Mouse (Mus musculus): Measurements from ENCODE around the gene Leng1. TPM values are rescaled to one million over a fixed set of nuclear protein-coding genes. Genes with fewer than 3 reads are reported as not detected.
A peak's percentile ranks its signal among the peaks of the same experiment; 100 is the strongest.
"Not testable (repeated sequence)": the region's sequence is repeated elsewhere in the genome, so short reads cannot be mapped to it uniquely, and the experiment has no call there.

Leng1 gene
- 15.8 and 17.8 TPM in 2 replicates for polyA plus RNA-seq (2016; fragmentation: Nextera tagmentation; extraction: Ambion mirVana)

GRCm38 (mm10) chr7:3665215-3666114 lies at the start of gene Leng1:
TSS of gene Leng1 (minus strand) at chr7:3665840.
- H3K36me3 ChIP-seq (replicated peaks) = peaks cover 33% of the 10 kb centered on the region
- peak within 1 kb of the TSS; percentile 83 for H3K4me3 ChIP-seq
- peak within 1 kb of the TSS; percentile 88 for H3K27ac ChIP-seq (replicated peaks)
- DNase-seq (ENCODE audit: low spot score) = peak; percentile 93
- H3K4me1 ChIP-seq = peaks cover 36% of the 10 kb centered on the region
- no peaks in the 10 kb centered on the region for H3K27me3 ChIP-seq (replicated peaks; ENCODE audit: low read depth, poor library complexity, severe bottlenecking)
- no peaks in the 10 kb centered on the region for H3K9me3 ChIP-seq
- WGBS = 5% methylated on average over 45 of the region's 45 CpGs

- no peaks in the 10 kb centered on the region for H3K9me3 ChIP-seq
- 71% methylated on average over 1 of the region's 1 CpGs for WGBS
- DNase-seq (ENCODE audit: low spot score) = no peak
- no peaks in the 10 kb centered on the region for H3K4me1 ChIP-seq
- no peak overlapping the region for H3K27ac ChIP-seq (replicated peaks)
- H3K36me3 ChIP-seq (replicated peaks) = 0 out of 2 replicates have a peak, but pooled peaks cover 3% of the 10 kb centered on the region
- H3K4me3 ChIP-seq = no peak overlapping the region
- no peaks in the 10 kb centered on the region for H3K27me3 ChIP-seq (replicated peaks; ENCODE audit: low read depth, poor library complexity, severe bottlenecking)
Measured at GRCm38 (mm10) chr7:3715249-3715648, 49.6 kb upstream of the Leng1 start.

GRCm38 (mm10) chr7:3712264-3712942 lies 46.8 kb upstream of the Leng1 start:
- no peaks in the 10 kb centered on the region for H3K9me3 ChIP-seq
- 45% methylated on average over 5 of the region's 5 CpGs for WGBS
- no peak for DNase-seq (ENCODE audit: low spot score)
- no peak overlapping the region for H3K4me3 ChIP-seq
- no peak overlapping the region for H3K27ac ChIP-seq (replicated peaks)
- H3K36me3 ChIP-seq (replicated peaks) = peaks cover 12% of the 10 kb centered on the region
- no peaks in the 10 kb centered on the region for H3K4me1 ChIP-seq
- H3K27me3 ChIP-seq (replicated peaks; ENCODE audit: low read depth, poor library complexity, severe bottlenecking) = no peaks in the 10 kb centered on the region

DNA sequence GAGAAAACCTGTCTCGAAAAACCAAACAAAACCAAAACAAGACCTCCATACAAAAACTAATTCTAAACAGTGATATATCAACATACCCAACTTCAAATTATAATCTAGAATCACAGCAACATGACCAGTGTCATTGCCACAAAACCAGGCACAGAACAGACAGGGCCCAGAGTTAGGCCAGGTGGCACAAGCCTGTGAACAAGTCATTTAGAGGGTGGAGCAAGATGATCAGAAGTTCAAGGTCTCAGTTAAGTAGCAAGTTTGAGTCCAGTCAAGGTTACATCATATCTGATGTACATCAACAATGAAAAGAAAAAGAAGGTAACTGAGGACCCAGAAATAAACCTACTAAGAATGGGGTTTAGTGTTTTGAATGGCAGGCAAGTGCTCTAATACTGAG lies 43.4 kb upstream of the Leng1 start:
- Histone ChIP-seq H3K27ac (replicated peaks) (no peak overlapping the region), H3K4me3 (no peak overlapping the region), H3K36me3 (replicated peaks) (peaks cover 43% of the 10 kb centered on the region), H3K9me3 (no peaks in the 10 kb centered on the region), H3K27me3 (replicated peaks; ENCODE audit: low read depth, poor library complexity, severe bottlenecking) (no peaks in the 10 kb centered on the region), H3K4me1 (peaks cover 13% of the 10 kb centered on the region)
- WGBS = 89% methylated on average over 1 of the region's 1 CpGs
- no peak for DNase-seq (ENCODE audit: low spot score)

GRCm38 (mm10) chr7:3708447-3708980 lies 42.9 kb upstream of the Leng1 start:
- not testable (repeated sequence) for H3K27ac ChIP-seq (replicated peaks); H3K9me3 ChIP-seq; H3K4me3 ChIP-seq; DNase-seq (ENCODE audit: low spot score); H3K27me3 ChIP-seq (replicated peaks; ENCODE audit: low read depth, poor library complexity, severe bottlenecking)
- Histone ChIP-seq H3K4me1 (peaks cover 13% of the 10 kb centered on the region), H3K36me3 (replicated peaks) (peaks cover 43% of the 10 kb centered on the region)
- 37% methylated on average over 5 of the region's 5 CpGs for WGBS

- Histone ChIP-seq H3K36me3 (replicated peaks) (peaks cover 43% of the 10 kb centered on the region), H3K27ac (replicated peaks) (no peak overlapping the region), H3K27me3 (replicated peaks; ENCODE audit: low read depth, poor library complexity, severe bottlenecking) (no peaks in the 10 kb centered on the region), H3K4me3 (no peak overlapping the region), H3K4me1 (peaks cover 13% of the 10 kb centered on the region), H3K9me3 (no peaks in the 10 kb centered on the region)
- peak; percentile 23 for DNase-seq (ENCODE audit: low spot score)
- 19% methylated on average over 7 of the region's 7 CpGs for WGBS
Measured at GRCm38 (mm10) chr7:3707568-3708413, 42.2 kb upstream of the Leng1 start.

DNA sequence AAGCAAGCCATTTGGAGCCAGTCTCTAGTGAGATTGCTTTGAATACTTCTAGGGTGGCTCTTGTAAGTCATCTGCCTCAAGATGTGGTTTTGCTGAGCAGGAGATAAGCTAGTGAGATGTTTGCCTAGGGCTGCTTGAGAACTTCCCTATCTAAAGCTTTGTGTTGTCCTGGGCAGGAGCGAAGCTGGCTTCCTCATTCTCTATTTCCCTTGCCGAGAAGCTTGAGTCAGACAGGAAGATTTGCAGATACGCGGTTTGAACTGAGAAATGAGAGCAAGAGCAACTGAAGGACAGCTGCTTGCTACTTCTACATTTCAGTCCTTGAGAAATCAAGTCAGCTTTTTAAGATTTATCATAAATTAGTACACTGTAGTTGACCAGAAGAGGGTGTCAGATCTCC lies 41.4 kb upstream of the Leng1 start:
- no peak for DNase-seq (ENCODE audit: low spot score)
- Histone ChIP-seq H3K36me3 (replicated peaks) (peaks cover 44% of the 10 kb centered on the region), H3K4me1 (peaks cover 13% of the 10 kb centered on the region), H3K27ac (replicated peaks) (no peak overlapping the region), H3K9me3 (no peaks in the 10 kb centered on the region), H3K27me3 (replicated peaks; ENCODE audit: low read depth, poor library complexity, severe bottlenecking) (no peaks in the 10 kb centered on the region), H3K4me3 (peak overlapping the region; percentile 87)
- 67% methylated on average over 4 of the region's 4 CpGs for WGBS

DNA sequence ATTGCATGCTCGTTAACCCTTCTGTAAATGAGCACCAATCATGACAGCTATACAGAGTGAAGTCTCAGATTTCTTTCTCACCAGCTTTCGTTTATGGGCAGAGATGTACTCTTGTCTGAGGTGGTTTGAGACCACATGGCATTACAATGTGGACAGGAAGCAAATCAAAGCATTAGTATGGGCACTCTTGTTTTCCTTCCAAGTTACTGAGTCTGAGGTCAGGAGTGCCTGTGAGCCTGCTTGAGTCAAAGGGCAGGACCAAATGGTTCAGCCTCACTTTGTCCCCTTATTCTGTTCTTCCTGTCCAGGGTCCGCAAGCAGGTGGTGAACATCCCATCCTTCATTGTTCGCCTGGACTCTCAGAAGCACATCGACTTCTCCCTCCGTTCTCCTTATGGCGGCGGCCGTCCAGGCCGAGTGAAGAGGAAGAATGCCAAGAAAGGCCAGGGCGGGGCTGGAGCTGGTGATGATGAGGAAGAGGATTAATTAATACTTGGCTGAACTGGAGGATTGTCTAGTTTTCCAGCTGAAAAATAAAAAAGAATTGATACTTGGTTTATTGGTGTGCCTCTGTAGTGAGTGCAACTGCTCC lies 40.8 kb upstream of the Leng1 start:
- no peak for DNase-seq (ENCODE audit: low spot score)
- no peaks in the 10 kb centered on the region for H3K27me3 ChIP-seq (replicated peaks; ENCODE audit: low read depth, poor library complexity, severe bottlenecking)
- H3K27ac ChIP-seq (replicated peaks) = no peak overlapping the region
- peak overlapping the region; percentile 87 for H3K4me3 ChIP-seq
- peaks cover 49% of the 10 kb centered on the region for H3K36me3 ChIP-seq (replicated peaks)
- no peaks in the 10 kb centered on the region for H3K9me3 ChIP-seq
- 64% methylated on average over 11 of the region's 11 CpGs for WGBS
- peaks cover 13% of the 10 kb centered on the region for H3K4me1 ChIP-seq

DNA sequence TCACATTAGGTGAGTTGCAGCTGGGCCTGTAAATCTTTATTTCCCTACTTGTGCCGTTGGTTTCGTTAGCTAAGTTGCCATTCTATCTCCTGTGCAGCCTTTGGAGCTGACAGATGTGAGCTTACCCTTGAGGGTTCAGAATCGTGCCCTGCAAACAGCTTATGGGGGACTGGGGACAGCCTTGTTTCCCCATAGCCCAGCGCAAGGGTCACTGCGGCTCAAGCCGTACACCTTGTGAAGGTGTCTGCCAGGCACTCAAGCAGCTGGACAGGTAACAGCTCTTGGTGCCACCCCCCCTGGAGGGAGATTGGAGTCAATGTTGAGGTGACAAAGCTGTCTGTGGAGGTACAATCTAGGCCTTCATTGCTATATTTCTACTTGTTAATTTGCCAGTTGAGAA lies 40.3 kb upstream of the Leng1 start:
- H3K4me3 ChIP-seq = peak overlapping the region; percentile 87
- peak overlapping the region; percentile 96 for H3K27ac ChIP-seq (replicated peaks)
- H3K36me3 ChIP-seq (replicated peaks) = peaks cover 55% of the 10 kb centered on the region
- peaks cover 13% of the 10 kb centered on the region for H3K4me1 ChIP-seq
- DNase-seq (ENCODE audit: low spot score) = no peak
- 43% methylated on average over 6 of the region's 6 CpGs for WGBS
- no peaks in the 10 kb centered on the region for H3K9me3 ChIP-seq
- H3K27me3 ChIP-seq (replicated peaks; ENCODE audit: low read depth, poor library complexity, severe bottlenecking) = no peaks in the 10 kb centered on the region

DNA sequence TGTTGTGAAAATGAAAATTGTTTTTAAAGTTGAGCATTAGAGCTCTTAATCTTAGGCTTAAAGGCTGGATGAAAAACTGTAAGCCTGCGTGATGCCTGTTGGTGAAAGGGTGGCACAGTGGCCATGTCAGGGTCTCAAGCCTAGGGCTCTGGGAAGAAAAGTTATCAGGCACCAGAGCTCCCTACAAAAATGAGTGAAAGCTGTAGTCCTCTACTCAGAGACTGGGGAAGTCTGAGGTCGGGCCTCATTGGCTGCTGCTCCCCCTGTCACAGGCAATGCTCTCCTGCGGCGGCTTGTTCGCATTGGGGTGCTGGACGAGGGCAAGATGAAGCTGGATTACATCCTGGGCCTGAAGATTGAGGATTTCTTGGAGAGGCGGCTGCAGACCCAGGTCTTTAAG lies 39.8 kb upstream of the Leng1 start:
- Histone ChIP-seq H3K27ac (replicated peaks) (peak overlapping the region; percentile 96), H3K36me3 (replicated peaks) (peaks cover 56% of the 10 kb centered on the region), H3K4me1 (peaks cover 13% of the 10 kb centered on the region), H3K4me3 (peak overlapping the region; percentile 87)
- DNase-seq (ENCODE audit: low spot score) = peak; percentile 17
- not testable (repeated sequence) for H3K27me3 ChIP-seq (replicated peaks; ENCODE audit: low read depth, poor library complexity, severe bottlenecking); H3K9me3 ChIP-seq
- 9% methylated on average over 7 of the region's 7 CpGs for WGBS

DNA sequence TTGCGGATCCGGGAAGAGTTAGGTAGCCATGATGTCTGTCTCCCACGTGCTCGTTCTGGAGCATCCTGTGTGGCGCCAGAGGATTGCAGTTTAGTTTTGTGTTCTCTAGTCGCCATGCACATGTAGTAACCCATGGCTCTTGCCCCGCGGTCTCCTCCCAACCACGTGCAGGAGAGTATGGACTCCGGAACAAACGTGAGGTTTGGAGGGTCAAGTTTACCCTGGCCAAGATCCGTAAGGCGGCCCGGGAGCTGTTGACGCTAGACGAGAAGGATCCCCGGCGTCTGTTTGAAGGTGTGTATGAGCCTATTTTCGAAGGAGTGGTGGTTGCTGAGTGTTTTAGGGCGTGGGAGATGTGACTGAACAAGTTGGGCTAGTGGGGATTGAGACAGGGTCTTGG lies 38.8 kb upstream of the Leng1 start:
- H3K4me1 ChIP-seq = peaks cover 13% of the 10 kb centered on the region
- peak overlapping the region; percentile 96 for H3K27ac ChIP-seq (replicated peaks)
- WGBS = under 1% methylated on average over 20 of the region's 20 CpGs
- peaks cover 66% of the 10 kb centered on the region for H3K36me3 ChIP-seq (replicated peaks)
- no peaks in the 10 kb centered on the region for H3K27me3 ChIP-seq (replicated peaks; ENCODE audit: low read depth, poor library complexity, severe bottlenecking)
- H3K4me3 ChIP-seq = peak overlapping the region; percentile 87
- H3K9me3 ChIP-seq = no peaks in the 10 kb centered on the region
- no peak for DNase-seq (ENCODE audit: low spot score)

Measured in embryonic facial prominence, embryonic 10.5 days (tissue).